Mouse (Mus musculus) T-cell, adult 2 months (primary cell): ENCODE measurements around the gene Ankrd33b.

Experiments used
- DNase-seq: peaks from one replicate; pipeline ENCODE4 v3.0.0; 2022; ENCODE audit warnings: low spot score

Gene Ankrd33b

GRCm38 (mm10) chr15:31304302-31304701 is 63.2 kb downstream of the Ankrd33b start:
- no peak for DNase-seq

- DNase-seq: no peak
Measured at GRCm38 (mm10) chr15:31302293-31302990, 65.1 kb downstream of the Ankrd33b start.

GRCm38 (mm10) chr15:31299258-31299917 is 68.1 kb downstream of the Ankrd33b start:
- no peak for DNase-seq

GRCm38 (mm10) chr15:31297777-31298137 is 69.8 kb downstream of the Ankrd33b start:
- no peak for DNase-seq

GRCm38 (mm10) chr15:31296882-31297776 is 70.4 kb downstream of the Ankrd33b start:
- DNase-seq: no peak

GRCm38 (mm10) chr15:31294311-31294710 is 73.2 kb downstream of the Ankrd33b start:
- DNase-seq: no peak

- no peak for DNase-seq
Measured at GRCm38 (mm10) chr15:31292627-31293026, 74.9 kb downstream of the Ankrd33b start.

- DNase-seq: no peak
Measured at GRCm38 (mm10) chr15:31285695-31286094, 81.8 kb downstream of the Ankrd33b start.

GRCm38 (mm10) chr15:31284922-31285631 is 82.4 kb downstream of the Ankrd33b start:
- no peak for DNase-seq

GRCm38 (mm10) chr15:31284142-31284541 is 83.4 kb downstream of the Ankrd33b start:
- DNase-seq: no peak

GRCm38 (mm10) chr15:31282353-31282752 is 85.2 kb downstream of the Ankrd33b start:
- no peak for DNase-seq

GRCm38 (mm10) chr15:31281830-31282229 is 85.7 kb downstream of the Ankrd33b start:
- DNase-seq: no peak

GRCm38 (mm10) chr15:31280683-31281082 is 86.8 kb downstream of the Ankrd33b start:
- DNase-seq: no peak

GRCm38 (mm10) chr15:31280059-31280458 is 87.5 kb downstream of the Ankrd33b start:
- DNase-seq: no peak

- DNase-seq: no peak
Measured at GRCm38 (mm10) chr15:31279577-31280004, 87.9 kb downstream of the Ankrd33b start.

- no peak for DNase-seq
Measured at GRCm38 (mm10) chr15:31279120-31279519, 88.4 kb downstream of the Ankrd33b start.

- no peak for DNase-seq
Measured at GRCm38 (mm10) chr15:31278090-31278489, 89.4 kb downstream of the Ankrd33b start.

GRCm38 (mm10) chr15:31273509-31273908 is 94.0 kb downstream of the Ankrd33b start:
- DNase-seq: no peak

- DNase-seq: no peak
Measured at GRCm38 (mm10) chr15:31272695-31273094, 94.8 kb downstream of the Ankrd33b start.

- DNase-seq: no peak
Measured at GRCm38 (mm10) chr15:31269558-31269957, 98.0 kb downstream of the Ankrd33b start.

GRCm38 (mm10) chr15:31268148-31268547 is 99.4 kb downstream of the Ankrd33b start:
- DNase-seq: no peak

- no peak for DNase-seq
Measured at GRCm38 (mm10) chr15:31265845-31266244, 101.7 kb downstream of the Ankrd33b start.
